Mouse (Mus musculus) CH12.LX (cell line): Measurements from ENCODE around the gene Slc25a36.

Source experiments
- CTCF ChIP-seq, 2 experiments: IDR thresholded peaks in 1 of 2; conservative IDR thresholded peaks in 1 of 2; 2 replicates each; pipeline ENCODE4 v1.5.1; 2011 to 2012; ENCODE audit warnings: low read depth in 2 of 2, low read length in 2 of 2, improper control_type of control experiment in 1 of 2, inconsistent platforms in 1 of 2, mild to moderate bottlenecking in 1 of 2, moderate library complexity in 1 of 2
- EP300 ChIP-seq: IDR thresholded peaks from 2 replicates; pipeline ENCODE4 v1.6.1; 2011; ENCODE audit warnings: low read length, improper control_type of control experiment
- JUND ChIP-seq: conservative IDR thresholded peaks from 2 replicates; pipeline ENCODE4 v1.6.1; 2011; ENCODE audit warnings: low read depth, low read length, improper control_type of control experiment
- POLR2A ChIP-seq: IDR thresholded peaks from 2 replicates; pipeline ENCODE4 v1.6.1; 2011; ENCODE audit warnings: low read depth, mild to moderate bottlenecking, improper control_type of control experiment, low read length
- SIN3A ChIP-seq: IDR thresholded peaks from 2 replicates; pipeline ENCODE4 v1.6.1; 2012; ENCODE audit warnings: low read length, improper control_type of control experiment, inconsistent platforms
- TBP ChIP-seq: conservative IDR thresholded peaks from 2 replicates; pipeline ENCODE4 v1.6.1; 2011; ENCODE audit warnings: low read depth, low read length, improper control_type of control experiment
- ZKSCAN1 ChIP-seq: IDR thresholded peaks from 2 replicates; pipeline ENCODE4 v1.6.1; 2012; ENCODE audit warnings: low read depth, inconsistent platforms, low read length, improper control_type of control experiment, borderline replicate concordance
- ZNF384 ChIP-seq: IDR thresholded peaks from 2 replicates; pipeline ENCODE4 v1.6.1; 2012; ENCODE audit warnings: low read depth, low read length, improper control_type of control experiment, inconsistent platforms

- no peak for TF ChIP-seq POLR2A
- TF ChIP-seq ZKSCAN1 = no peak
- TF ChIP-seq TBP = no peak
- TF ChIP-seq JUND = no peak
- no peak for TF ChIP-seq ZNF384
- no peak for TF ChIP-seq SIN3A
- no peak for TF ChIP-seq CTCF (conservative IDR thresholded peaks at IDR 0.05 in 1 of 2, IDR thresholded peaks at IDR 0.05 in 1 of 2; ENCODE audit: low read depth in 2 of 2, low read length in 2 of 2)
- TF ChIP-seq EP300 = no peak
Measured at GRCm38 (mm10) chr9:97056541-97057338, 54.2 kb downstream of the Slc25a36 start.
